Mouse (Mus musculus) forebrain, embryonic 13.5 days (tissue): ENCODE data around the gene Cd59b. TPM values are rescaled to one million over a fixed set of nuclear protein-coding genes. Genes with fewer than 3 reads are reported as not detected.
"Not testable (repeated sequence)": the region's sequence is repeated elsewhere in the genome, so short reads cannot be mapped to it uniquely, and the experiment has no call there.

Experiments
- ATAC-seq: fragments of 200-750 bp; cut with Nextera tagmentation; 2 replicates; pipeline ENCODE4 v1.8.0; 2017
- H3K27ac ChIP-seq: fragments of 300-500 bp; sonication (generic); 2 replicates; pipeline ENCODE4 v1.5.1; 2015; ENCODE audit warnings: inconsistent platforms, mild to moderate bottlenecking, moderate library complexity
- H3K27me3 ChIP-seq: fragments of 300-500 bp; sonication (generic); 2 replicates; pipeline ENCODE4 v1.6.1; 2015; ENCODE audit warnings: mild to moderate bottlenecking, inconsistent platforms
- H3K36me3 ChIP-seq: fragments of 300-500 bp; sonication (generic); 2 replicates; pipeline ENCODE4 v1.6.1; 2015; ENCODE audit warnings: mild to moderate bottlenecking, inconsistent platforms; ENCODE audit not compliant: poor library complexity, severe bottlenecking
- H3K4me1 ChIP-seq: fragments of 300-500 bp; sonication (generic); 2 replicates; pipeline ENCODE4 v1.6.1; 2015; ENCODE audit warnings: inconsistent platforms
- H3K4me2 ChIP-seq: fragments of 300-500 bp; sonication (generic); 2 replicates; pipeline ENCODE4 v1.6.1; 2015; ENCODE audit warnings: inconsistent platforms, mild to moderate bottlenecking, moderate library complexity
- H3K4me3 ChIP-seq: fragments of 300-500 bp; sonication (generic); 2 replicates; pipeline ENCODE4 v1.5.1; 2015; ENCODE audit warnings: mild to moderate bottlenecking, inconsistent platforms
- H3K9ac ChIP-seq: fragments of 300-500 bp; sonication (generic); 2 replicates; pipeline ENCODE4 v1.6.1; 2015; ENCODE audit warnings: mild to moderate bottlenecking, inconsistent platforms
- H3K9me3 ChIP-seq: fragments of 300-500 bp; sonication (generic); replicated peaks from 2 replicates; pipeline ENCODE4 v1.6.1; 2016; ENCODE audit warnings: inconsistent platforms
- WGBS: fragments of 180-500 bp; shearing (Covaris S2); methylation state at CpG from one replicate; pipeline ENCODE4 v1.1.7; 2015; 5-methylcytosine and 5-hydroxymethylcytosine counted together
- polyA plus RNA-seq: library from polyadenylated mRNA; unstranded; fragments of >200 nt; fragmentation: Nextera tagmentation; extraction: Ambion mirVana; gene quantifications from 2 replicates; pipeline ENCODE4 v1.2.1, GENCODE M21; 2015

The Cd59b gene
- polyA plus RNA-seq, 1 experiment from 2014 or later = 2.4 TPM

DNA sequence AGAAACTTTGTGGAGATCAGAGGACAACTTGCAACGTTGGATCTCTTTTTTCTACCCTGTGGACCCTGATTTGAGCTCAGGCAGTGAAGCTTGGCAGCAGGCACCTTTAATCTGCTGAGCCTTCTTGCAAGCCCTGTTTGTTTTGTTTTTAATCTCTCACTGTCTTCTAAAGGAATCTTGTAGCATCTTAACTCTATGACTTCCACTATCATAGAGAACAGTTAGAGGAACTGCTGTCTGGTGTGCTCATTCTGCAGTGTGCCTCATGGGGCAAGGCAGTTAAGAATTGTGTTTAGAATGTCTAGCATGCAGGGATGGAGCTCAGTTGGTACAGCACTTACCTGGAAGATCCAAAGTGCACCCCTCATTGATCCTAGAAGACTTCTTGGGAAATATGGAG, 30.3 kb downstream of the Cd59b start:
- no peak for ATAC-seq
- WGBS = 41% methylated on average over 1 of the region's 1 CpGs
- H3K4me1 ChIP-seq = peaks cover 8% of the 10 kb centered on the region
- no peak overlapping the region for H3K9ac ChIP-seq
- no peaks in the 10 kb centered on the region for H3K36me3 ChIP-seq
- no peak overlapping the region for H3K27ac ChIP-seq
- no peaks in the 10 kb centered on the region for H3K27me3 ChIP-seq
- no peak overlapping the region for H3K4me2 ChIP-seq
- H3K9me3 ChIP-seq = no peaks in the 10 kb centered on the region
- H3K4me3 ChIP-seq = no peak overlapping the region

DNA sequence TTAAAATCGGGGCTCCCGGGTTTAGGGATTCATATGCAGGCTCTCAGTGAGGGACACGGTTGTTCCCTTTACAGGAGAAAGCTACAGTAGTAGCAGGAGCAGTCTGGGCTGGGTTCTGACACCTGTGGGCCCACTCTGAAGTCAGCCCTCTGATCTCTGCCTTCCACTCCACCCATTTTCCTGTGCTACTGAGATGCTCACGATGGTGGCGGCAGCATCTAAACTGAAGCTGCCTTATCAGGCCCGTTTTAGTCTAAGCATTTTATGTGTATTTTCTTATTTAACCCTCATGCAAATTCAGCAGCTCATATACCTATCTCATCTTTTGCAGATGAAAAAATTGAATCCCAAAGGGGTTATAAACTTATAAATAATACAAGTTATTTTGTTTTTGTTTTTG, 35.2 kb downstream of the Cd59b start:
- no peak overlapping the region for H3K4me2 ChIP-seq
- no peak overlapping the region for H3K27ac ChIP-seq
- 93% methylated on average over 6 of the region's 6 CpGs for WGBS

DNA sequence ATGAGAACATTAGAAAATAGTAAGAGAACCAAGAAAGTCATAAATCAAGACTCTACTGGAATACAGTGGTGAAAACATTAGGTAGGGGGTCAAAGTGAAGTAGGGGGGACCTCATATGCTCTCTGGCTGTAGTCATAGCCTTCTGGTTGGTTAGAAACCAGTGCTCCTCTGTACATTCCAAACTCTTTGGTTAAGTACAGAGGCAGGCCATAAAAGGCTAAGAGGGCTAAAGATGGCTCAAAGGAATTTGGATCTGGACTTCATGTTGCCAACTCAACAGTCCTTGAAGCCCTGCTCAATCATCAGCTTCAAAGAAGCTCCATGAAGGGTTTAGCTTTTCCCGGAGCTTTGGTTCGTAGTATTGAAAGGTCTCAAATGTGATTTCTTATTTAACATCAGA, 39.4 kb downstream of the Cd59b start:
- not testable (repeated sequence) for H3K36me3 ChIP-seq, H3K4me3 ChIP-seq, H3K4me1 ChIP-seq, H3K27ac ChIP-seq, ATAC-seq, H3K4me2 ChIP-seq, H3K27me3 ChIP-seq, H3K9ac ChIP-seq, H3K9me3 ChIP-seq
- 88% methylated on average over 2 of the region's 2 CpGs for WGBS

More for the DNA sequence above, 35.2 kb downstream of the Cd59b start:
- no peak for ATAC-seq
- no peaks in the 10 kb centered on the region for H3K36me3 ChIP-seq
- no peaks in the 10 kb centered on the region for H3K27me3 ChIP-seq
- H3K4me1 ChIP-seq = no peaks in the 10 kb centered on the region
- no peak overlapping the region for H3K9ac ChIP-seq
- H3K9me3 ChIP-seq = no peaks in the 10 kb centered on the region
- no peak overlapping the region for H3K4me3 ChIP-seq

DNA sequence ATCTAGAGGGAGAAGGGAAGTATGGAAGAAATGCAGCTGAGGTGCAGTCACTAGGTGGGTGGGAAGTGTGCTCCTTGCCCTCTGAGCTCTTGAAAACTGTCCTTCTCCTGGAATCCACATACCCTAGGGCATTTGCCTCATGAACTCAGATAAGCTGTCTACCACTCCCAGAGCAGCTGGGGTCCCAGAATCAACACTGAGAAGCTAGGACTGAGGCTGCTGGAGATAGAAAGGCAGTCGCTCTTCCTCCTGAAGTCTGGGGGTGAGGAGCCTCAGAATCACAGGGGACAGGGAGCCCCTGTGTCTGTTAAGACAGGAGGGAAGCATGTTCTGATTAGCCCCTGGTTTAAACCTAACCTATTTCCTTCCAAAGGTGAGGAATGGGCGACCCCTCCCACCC, 39.9 kb downstream of the Cd59b start:
- no peak for ATAC-seq
- H3K4me1 ChIP-seq = no peaks in the 10 kb centered on the region

DNA sequence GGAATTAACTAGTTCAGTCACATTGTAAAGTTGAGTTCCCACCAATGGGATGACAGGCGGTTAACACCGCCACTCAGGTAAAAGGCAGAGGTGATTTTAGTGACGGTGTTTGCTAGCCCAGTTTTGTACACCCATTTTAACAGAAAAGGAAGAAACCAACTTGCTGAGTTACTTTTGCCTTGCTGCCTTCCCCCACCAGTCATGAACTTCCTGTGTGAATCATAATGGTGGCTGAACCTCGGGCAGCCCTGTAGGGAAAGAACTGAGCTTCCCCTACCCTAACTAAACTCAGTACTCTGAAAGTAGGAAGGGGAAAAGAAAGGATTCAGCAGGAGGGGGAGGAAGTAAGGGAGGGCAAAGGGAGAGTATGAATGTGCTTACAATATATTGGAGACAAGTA, 40.4 kb downstream of the Cd59b start:
- no peak for ATAC-seq
- no peaks in the 10 kb centered on the region for H3K36me3 ChIP-seq
- no peaks in the 10 kb centered on the region for H3K9me3 ChIP-seq
- no peak overlapping the region for H3K4me3 ChIP-seq
- no peak overlapping the region for H3K9ac ChIP-seq
- WGBS = 83% methylated on average over 4 of the region's 4 CpGs
- H3K4me1 ChIP-seq = no peaks in the 10 kb centered on the region
- H3K27me3 ChIP-seq = no peaks in the 10 kb centered on the region
- H3K27ac ChIP-seq = no peak overlapping the region
- H3K4me2 ChIP-seq = no peak overlapping the region

More for the DNA sequence above, 39.9 kb downstream of the Cd59b start:
- Histone ChIP-seq H3K27me3 (no peaks in the 10 kb centered on the region), H3K9ac (no peak overlapping the region), H3K36me3 (no peaks in the 10 kb centered on the region), H3K4me2 (no peak overlapping the region), H3K9me3 (no peaks in the 10 kb centered on the region), H3K4me3 (no peak overlapping the region), H3K27ac (no peak overlapping the region)
- 76% methylated on average over 2 of the region's 2 CpGs for WGBS

DNA sequence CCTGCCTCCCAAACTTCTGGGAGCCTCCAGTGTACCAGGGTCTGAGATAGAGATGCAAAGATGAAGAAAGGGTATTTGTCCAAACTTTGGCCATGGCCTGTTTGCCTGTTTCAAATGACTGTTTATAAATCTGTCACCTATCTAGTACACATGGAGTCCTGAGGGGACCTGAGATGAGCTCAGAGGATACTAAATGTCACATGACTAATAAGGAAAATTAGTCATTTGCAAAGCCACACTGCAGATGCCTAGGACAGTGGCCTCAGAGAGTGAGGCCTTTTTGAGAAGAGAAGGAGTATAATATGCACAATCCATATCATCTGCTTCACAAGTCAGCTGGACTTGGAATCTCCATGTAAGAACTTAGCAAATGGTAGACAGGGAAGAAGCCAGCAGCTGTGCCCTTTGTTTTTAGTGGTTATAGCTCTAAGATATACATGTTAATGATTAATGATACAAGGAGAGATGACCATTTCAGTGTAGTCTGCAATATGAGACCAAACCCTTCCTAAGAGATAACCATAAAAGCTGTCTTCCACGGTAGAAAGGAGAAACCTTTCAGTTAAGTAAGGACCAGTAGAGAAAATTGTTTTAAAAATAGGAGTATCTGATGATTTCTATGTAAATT, 41.6 kb downstream of the Cd59b start:
- ATAC-seq, H3K4me2 ChIP-seq, H3K27ac ChIP-seq, H3K9ac ChIP-seq, H3K36me3 ChIP-seq, H3K4me1 ChIP-seq, H3K9me3 ChIP-seq, H3K27me3 ChIP-seq, H3K4me3 ChIP-seq: not testable (repeated sequence)
- WGBS = no CpG with 5 or more reads among the region's 1 CpGs

DNA sequence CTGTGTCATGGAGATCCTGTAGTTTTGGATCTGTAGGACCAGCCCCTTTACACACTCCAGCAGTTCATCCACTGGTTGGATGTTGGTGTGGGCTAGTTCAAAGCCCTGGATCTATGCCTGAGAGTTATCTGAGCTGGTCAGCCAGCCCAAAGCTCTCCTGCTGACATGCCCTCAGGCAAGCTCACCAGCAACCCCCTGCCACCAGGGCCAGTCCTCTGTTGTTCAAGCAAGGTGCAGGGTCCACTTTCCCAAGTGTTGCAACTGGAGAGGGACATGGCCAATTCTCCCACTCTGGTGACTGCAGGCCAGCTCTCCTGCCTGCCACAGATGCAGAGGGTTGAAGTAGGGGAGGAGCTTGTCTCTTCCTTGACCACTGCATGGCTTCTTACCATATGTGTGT, 43.9 kb downstream of the Cd59b start:
- H3K9ac ChIP-seq, H3K36me3 ChIP-seq, ATAC-seq, H3K4me1 ChIP-seq, H3K4me3 ChIP-seq, H3K27me3 ChIP-seq, H3K4me2 ChIP-seq, H3K27ac ChIP-seq, H3K9me3 ChIP-seq: not testable (repeated sequence)

DNA sequence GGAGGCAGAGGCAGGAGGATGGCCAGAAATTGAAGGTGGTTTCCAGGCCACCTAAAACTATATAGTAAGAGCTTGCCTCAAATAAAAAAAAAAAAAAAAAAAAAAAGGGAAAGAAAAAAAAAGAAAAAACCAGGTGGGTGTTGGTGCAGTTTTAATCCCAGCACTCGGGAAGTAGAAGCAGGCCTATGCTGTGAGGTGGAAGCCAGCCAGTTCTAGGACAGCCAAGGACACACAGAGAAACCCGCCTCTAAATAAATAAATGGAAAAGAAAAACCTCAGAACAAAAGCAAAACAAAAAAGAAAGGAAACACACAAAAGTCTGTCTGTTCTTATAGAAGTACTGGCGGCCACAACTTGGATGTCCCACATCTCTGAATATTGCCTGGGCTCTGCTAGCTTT, 45.2 kb downstream of the Cd59b start:
- Histone ChIP-seq H3K4me3 (no peak overlapping the region), H3K4me1 (no peaks in the 10 kb centered on the region), H3K9me3 (no peaks in the 10 kb centered on the region), H3K9ac (no peak overlapping the region), H3K4me2 (no peak overlapping the region), H3K27me3 (no peaks in the 10 kb centered on the region), H3K27ac (no peak overlapping the region), H3K36me3 (no peaks in the 10 kb centered on the region)
- WGBS = 64% methylated on average over 3 of the region's 3 CpGs
- ATAC-seq = no peak

DNA sequence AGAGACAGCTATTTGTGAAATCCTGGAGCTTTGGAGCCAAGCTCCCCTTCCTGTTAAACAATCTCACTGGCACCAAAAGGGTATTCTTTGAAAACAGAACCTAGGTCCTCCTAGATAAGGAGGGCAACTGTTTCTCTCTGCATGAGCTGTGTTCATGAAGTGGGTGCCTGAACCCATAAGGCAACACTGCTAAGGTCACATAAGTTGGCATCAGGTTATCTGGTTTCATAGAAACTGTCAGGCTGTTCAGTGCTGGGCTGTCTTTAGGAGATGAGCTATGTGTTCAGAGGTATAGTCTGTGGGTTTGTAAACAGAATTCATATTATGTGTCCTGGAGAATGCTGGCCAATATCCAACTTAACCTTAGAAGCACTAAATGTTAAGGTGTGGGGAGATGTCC, 47.5 kb downstream of the Cd59b start:
- H3K27ac ChIP-seq, H3K4me3 ChIP-seq, H3K4me2 ChIP-seq, H3K36me3 ChIP-seq, H3K4me1 ChIP-seq, ATAC-seq, H3K9ac ChIP-seq, H3K27me3 ChIP-seq, H3K9me3 ChIP-seq: not testable (repeated sequence)

DNA sequence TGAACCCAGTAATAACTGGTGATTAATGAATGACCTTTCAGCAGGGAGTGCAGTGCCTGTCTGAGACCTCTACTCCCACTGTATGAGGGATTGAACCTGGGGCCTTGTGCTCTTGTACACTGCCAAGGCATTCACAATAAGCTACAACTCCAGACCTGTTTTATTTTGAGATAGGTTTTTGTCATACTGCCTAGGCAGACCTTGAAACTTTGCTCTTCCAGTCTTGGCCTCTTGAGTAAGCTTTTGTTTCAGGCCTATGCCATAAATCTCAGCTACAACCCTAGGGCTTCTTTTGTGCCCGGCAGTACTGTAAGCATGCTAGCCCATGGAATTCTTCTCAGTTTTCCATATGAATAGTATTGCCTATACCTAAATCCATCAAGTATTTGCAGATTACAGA, 49.4 kb downstream of the Cd59b start:
- peaks cover 6% of the 10 kb centered on the region; the same call in 1 of the 2 replicates for H3K4me1 ChIP-seq
- 73% methylated on average over 1 of the region's 1 CpGs for WGBS
- no peak overlapping the region for H3K9ac ChIP-seq
- peaks cover 12% of the 10 kb centered on the region for H3K27me3 ChIP-seq
- no peak overlapping the region for H3K4me2 ChIP-seq
- no peak for ATAC-seq
- no peak overlapping the region for H3K4me3 ChIP-seq
- no peaks in the 10 kb centered on the region for H3K9me3 ChIP-seq
- no peak overlapping the region for H3K27ac ChIP-seq
- H3K36me3 ChIP-seq = no peaks in the 10 kb centered on the region

DNA sequence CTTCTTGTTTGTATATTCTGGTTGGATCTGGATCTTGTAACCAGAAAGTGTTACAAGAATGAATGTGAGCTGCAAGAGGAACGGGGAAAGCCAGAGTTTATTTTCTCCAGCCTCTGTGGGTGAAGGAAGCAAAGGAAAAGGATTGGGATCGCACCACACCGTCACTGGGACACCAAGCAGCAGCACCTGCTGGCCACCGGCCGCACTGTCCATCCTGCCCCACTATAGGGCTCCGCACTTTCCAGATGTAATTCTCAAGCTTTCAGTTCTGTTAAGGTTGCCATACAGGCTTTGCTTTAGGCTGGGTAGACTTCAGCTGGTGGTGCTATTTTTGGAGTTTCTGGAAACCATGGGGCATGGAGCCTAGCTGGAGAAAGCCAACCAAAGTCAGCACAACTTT, 50.7 kb downstream of the Cd59b start:
- 61% methylated on average over 6 of the region's 6 CpGs for WGBS
- H3K9ac ChIP-seq = no peak overlapping the region
- peaks cover 6% of the 10 kb centered on the region; the same call in 1 of the 2 replicates for H3K4me1 ChIP-seq
- no peaks in the 10 kb centered on the region for H3K36me3 ChIP-seq
- no peak overlapping the region for H3K27ac ChIP-seq
- no peak overlapping the region for H3K4me2 ChIP-seq
- H3K9me3 ChIP-seq = no peaks in the 10 kb centered on the region
- ATAC-seq = no peak
- no peak overlapping the region for H3K4me3 ChIP-seq
- peaks cover 17% of the 10 kb centered on the region for H3K27me3 ChIP-seq

DNA sequence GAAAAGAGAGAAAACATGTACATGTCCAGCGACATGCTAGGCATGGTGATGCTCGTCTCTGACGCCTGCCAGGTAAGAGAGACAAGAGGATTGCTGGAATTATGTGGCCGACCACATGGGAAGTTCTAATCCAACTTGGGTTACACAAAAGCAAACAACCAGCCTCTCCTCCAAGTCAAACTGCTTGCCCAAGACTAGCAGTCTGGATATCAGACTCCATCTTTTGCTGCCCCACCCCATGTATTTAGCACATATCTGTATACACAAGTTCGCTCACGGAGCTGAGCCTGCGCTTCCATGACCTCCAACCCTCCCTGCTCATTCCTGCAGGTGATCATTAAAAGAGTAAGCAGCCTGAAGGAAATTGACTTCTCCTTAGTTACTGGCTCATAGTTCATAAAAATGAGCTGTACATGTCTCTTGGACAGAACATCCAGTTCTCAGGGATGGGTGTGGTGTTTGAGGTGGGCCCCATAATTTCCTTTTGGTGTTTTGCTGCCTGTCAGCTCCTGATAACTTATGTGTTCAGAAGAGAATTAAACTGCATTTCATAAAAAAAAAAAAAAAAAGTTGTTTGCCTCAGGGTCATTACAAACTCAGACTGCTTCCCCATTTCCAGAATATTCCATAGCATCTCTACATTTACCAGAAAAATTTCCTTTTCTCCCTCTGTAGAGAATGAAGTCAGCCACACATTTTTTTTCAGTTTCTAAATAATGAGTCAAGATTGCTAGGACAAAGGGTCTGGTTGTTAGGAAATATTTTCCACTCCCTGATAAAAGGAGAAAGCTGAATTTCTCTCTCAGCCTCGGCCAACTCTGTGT, 52.2 kb downstream of the Cd59b start:
- no peak overlapping the region for H3K9ac ChIP-seq
- 76% methylated on average over 8 of the region's 8 CpGs for WGBS
- H3K4me1 ChIP-seq = peaks cover 6% of the 10 kb centered on the region; the same call in 1 of the 2 replicates
- peak overlapping the region; percentile 91 for H3K4me2 ChIP-seq
- no peak overlapping the region for H3K27ac ChIP-seq
- H3K27me3 ChIP-seq = peaks cover 20% of the 10 kb centered on the region
- ATAC-seq = no peak; the same call in 1 of the 2 replicates
- H3K4me3 ChIP-seq = peak overlapping the region; percentile 74
- no peaks in the 10 kb centered on the region for H3K9me3 ChIP-seq
- H3K36me3 ChIP-seq = no peaks in the 10 kb centered on the region
